Mouse (Mus musculus) midbrain, embryonic 11.5 days (tissue): ENCODE data around the gene Zfp13. TPM values are rescaled to one million over a fixed set of nuclear protein-coding genes. Genes with fewer than 3 reads are reported as not detected.
A peak's percentile ranks its signal among the peaks of the same experiment; 100 is the strongest.

Experiments
- ATAC-seq: fragments of 200-750 bp; cut with Nextera tagmentation; 2 replicates; pipeline ENCODE4 v1.8.0; 2017; ENCODE audit warnings: moderate TSS enrichment, moderate library complexity; ENCODE audit not compliant: low FRiP score
- DNase-seq: peaks from one replicate; pipeline ENCODE4 v3.0.0; 2015; ENCODE audit warnings: low spot score; ENCODE audit errors: missing footprints
- H3K27ac ChIP-seq: fragments of 300-500 bp; sonication (generic); 2 replicates; pipeline ENCODE4 v1.5.1; 2014; ENCODE audit warnings: low read depth, low read length
- H3K27me3 ChIP-seq: fragments of 300-500 bp; sonication (generic); 2 replicates; pipeline ENCODE4 v1.6.1; 2014; ENCODE audit warnings: mild to moderate bottlenecking, low read length, moderate library complexity, mixed read lengths; ENCODE audit not compliant: control insufficient read depth, insufficient read depth
- H3K36me3 ChIP-seq: fragments of 300-500 bp; sonication (generic); 2 replicates; pipeline ENCODE4 v1.6.1; 2014; ENCODE audit warnings: mild to moderate bottlenecking, low read length, moderate library complexity, mixed read lengths; ENCODE audit not compliant: control insufficient read depth, insufficient read depth
- H3K4me1 ChIP-seq: fragments of 300-500 bp; sonication (generic); 2 replicates; pipeline ENCODE4 v1.6.1; 2014; ENCODE audit warnings: low read length; ENCODE audit not compliant: control insufficient read depth, insufficient read depth
- H3K4me2 ChIP-seq: fragments of 300-500 bp; sonication (generic); 2 replicates; pipeline ENCODE4 v1.6.1; 2014; ENCODE audit warnings: mild to moderate bottlenecking, moderate library complexity
- H3K4me3 ChIP-seq: fragments of 300-500 bp; sonication (generic); 2 replicates; pipeline ENCODE4 v1.5.1; 2014; ENCODE audit warnings: low read depth, low read length
- H3K9ac ChIP-seq: fragments of 300-500 bp; sonication (generic); 2 replicates; pipeline ENCODE4 v1.6.1; 2014; ENCODE audit warnings: low read length
- H3K9me3 ChIP-seq: fragments of 300-500 bp; sonication (generic); 2 replicates; pipeline ENCODE4 v1.6.1; 2016; ENCODE audit warnings: low read length; ENCODE audit not compliant: control insufficient read depth
- WGBS: fragments of 180-500 bp; shearing (Covaris S2); extraction: QIAGEN DNeasy Blood & Tissue Kit; methylation state at CpG from one replicate; pipeline ENCODE4 v1.1.7; 2014; 5-methylcytosine and 5-hydroxymethylcytosine counted together
- polyA plus RNA-seq: library from polyadenylated mRNA; unstranded; fragments of >200 nt; fragmentation: Nextera tagmentation; extraction: Ambion mirVana; gene quantifications from 2 replicates; pipeline ENCODE4 v1.2.1, GENCODE M21; 2014

Zfp13 gene
- polyA plus RNA-seq, 1 experiment from 2014 or later = 16.5 TPM

- WGBS = 88% methylated on average over 28 of the region's 28 CpGs
- Histone ChIP-seq H3K36me3 (no peaks in the 10 kb centered on the region), H3K4me2 (no peak overlapping the region), H3K27ac (no peak overlapping the region), H3K9ac (no peak overlapping the region), H3K27me3 (no peaks in the 10 kb centered on the region), H3K4me1 (no peaks in the 10 kb centered on the region), H3K4me3 (no peak overlapping the region), H3K9me3 (no peaks in the 10 kb centered on the region)
- ATAC-seq = peak; percentile 70; the same call in 1 of the 2 replicates
- no peak for DNase-seq
These were observed 11.1 kb upstream of the Zfp13 start for GRCm38 (mm10) chr17:23610361-23610800.

- no peaks in the 10 kb centered on the region for H3K27me3 ChIP-seq
- DNase-seq (no peak), ATAC-seq (no peak)
- 93% methylated on average over 24 of the region's 24 CpGs for WGBS
- H3K9ac ChIP-seq = no peak overlapping the region
- no peak overlapping the region for H3K4me3 ChIP-seq
- H3K4me2 ChIP-seq = no peak overlapping the region
- no peak overlapping the region for H3K27ac ChIP-seq
- no peaks in the 10 kb centered on the region for H3K9me3 ChIP-seq
- no peaks in the 10 kb centered on the region for H3K36me3 ChIP-seq
- H3K4me1 ChIP-seq = no peaks in the 10 kb centered on the region
These were observed 10.3 kb upstream of the Zfp13 start for GRCm38 (mm10) chr17:23609612-23610011.

GRCm38 (mm10) chr17:23605220-23605619 lies 5.9 kb upstream of the Zfp13 start:
- Histone ChIP-seq H3K36me3 (no peaks in the 10 kb centered on the region), H3K27ac (no peak overlapping the region), H3K9ac (no peak overlapping the region), H3K4me2 (no peak overlapping the region), H3K27me3 (no peaks in the 10 kb centered on the region), H3K4me3 (no peak overlapping the region), H3K4me1 (no peaks in the 10 kb centered on the region), H3K9me3 (no peaks in the 10 kb centered on the region)
- no peak for DNase-seq
- ATAC-seq = no peak
- WGBS = 85% methylated on average over 8 of the region's 8 CpGs

GRCm38 (mm10) chr17:23604394-23604793 lies 5.1 kb upstream of the Zfp13 start:
- H3K27me3 ChIP-seq = no peaks in the 10 kb centered on the region

GRCm38 (mm10) chr17:23603542-23603941 lies 4.3 kb upstream of the Zfp13 start:
- Histone ChIP-seq H3K4me3 (no peak overlapping the region), H3K9ac (no peak overlapping the region), H3K4me2 (no peak overlapping the region), H3K9me3 (no peaks in the 10 kb centered on the region), H3K36me3 (no peaks in the 10 kb centered on the region), H3K27ac (no peak overlapping the region), H3K27me3 (no peaks in the 10 kb centered on the region), H3K4me1 (0 out of 2 replicates have a peak, but pooled peaks cover 5% of the 10 kb centered on the region)
- ATAC-seq (no peak), DNase-seq (no peak)
- WGBS = 59% methylated on average over 2 of the region's 2 CpGs

More at GRCm38 (mm10) chr17:23604394-23604793, 5.1 kb upstream of the Zfp13 start:
- H3K4me1 ChIP-seq = 0 out of 2 replicates have a peak, but pooled peaks cover 1% of the 10 kb centered on the region
- no peak for DNase-seq
- 69% methylated on average over 7 of the region's 7 CpGs for whole genome bisulfite sequencing
- H3K4me2 ChIP-seq = no peak overlapping the region
- no peaks in the 10 kb centered on the region for H3K9me3 ChIP-seq
- H3K36me3 ChIP-seq = no peaks in the 10 kb centered on the region
- no peak overlapping the region for H3K4me3 ChIP-seq
- H3K9ac ChIP-seq = no peak overlapping the region
- ATAC-seq = no peak
- no peak overlapping the region for H3K27ac ChIP-seq

- WGBS = 8% methylated on average over 8 of the region's 8 CpGs
- ATAC-seq (no peak), DNase-seq (no peak)
- H3K9ac ChIP-seq = no peak overlapping the region
- H3K4me1 ChIP-seq = 0 out of 2 replicates have a peak, but pooled peaks cover 5% of the 10 kb centered on the region
- H3K4me3 ChIP-seq = no peak overlapping the region
- H3K36me3 ChIP-seq = no peaks in the 10 kb centered on the region
- H3K27ac ChIP-seq = no peak overlapping the region
- H3K9me3 ChIP-seq = no peaks in the 10 kb centered on the region
- H3K27me3 ChIP-seq = no peaks in the 10 kb centered on the region
- no peak overlapping the region for H3K4me2 ChIP-seq
These were observed 3.8 kb upstream of the Zfp13 start for GRCm38 (mm10) chr17:23603077-23603476.

GRCm38 (mm10) chr17:23601836-23602585 lies 2.7 kb upstream of the Zfp13 start:
- Histone ChIP-seq H3K9ac (no peak overlapping the region), H3K4me3 (no peak overlapping the region), H3K9me3 (no peaks in the 10 kb centered on the region), H3K36me3 (no peaks in the 10 kb centered on the region), H3K4me1 (0 out of 2 replicates have a peak, but pooled peaks cover 5% of the 10 kb centered on the region), H3K27ac (no peak overlapping the region), H3K4me2 (no peak overlapping the region), H3K27me3 (no peaks in the 10 kb centered on the region)
- DNase-seq = no peak
- 44% methylated on average over 10 of the region's 10 CpGs for WGBS
- ATAC-seq = no peak

GRCm38 (mm10) chr17:23600641-23601622 lies 1.6 kb upstream of the Zfp13 start, which contains the start of gene Zscan10:
Gene Zscan10, plus strand, starts transcription at chr17:23600856.
- 23% methylated on average over 15 of the region's 15 CpGs for WGBS
- Histone ChIP-seq H3K4me1 (0 out of 2 replicates have a peak, but pooled peaks cover 5% of the 10 kb centered on the region), H3K27ac (no peak within 1 kb of the TSS), H3K4me3 (no peak within 1 kb of the TSS), H3K36me3 (no peaks in the 10 kb centered on the region), H3K9me3 (no peaks in the 10 kb centered on the region), H3K4me2 (peak within 1 kb of the TSS; percentile 74), H3K27me3 (no peaks in the 10 kb centered on the region), H3K9ac (no peak within 1 kb of the TSS; the same call in 1 of the 2 replicates)
- DNase-seq = peak; percentile 86
- no peak for ATAC-seq
